9 mouse cellular contexts compared by ENCODE assay signal in genomic region chr4:134772805-134773674, GRCm38 (mm10). TPM values are rescaled to one million over a fixed set of nuclear protein-coding genes. Genes with fewer than 3 reads are reported as not detected.
DNase-seq lines count a peak whose midpoint lies in the region; ATAC-seq and TF ChIP-seq lines count a peak whose summit lies in the region.
"Had no signal": no experiment of that assay in that cellular context is flagged by ENCODE, and none has a peak within 500 bp of the region (broad histone marks: within the 10 kb centered on the region; RNA-seq: fewer than 3 reads in every experiment).

No protein-coding gene starts in this region.

- H3K36me3 ChIP-seq in kidney, embryonic 14.5 days (ENCODE audit: control insufficient read depth, insufficient read depth, low read length), result no peaks in the 10 kb centered on the region
- no peaks in the 10 kb centered on the region for H3K36me3 ChIP-seq in kidney, embryonic 16.5 days (ENCODE audit: insufficient read depth, low read length)
- no peaks in the 10 kb centered on the region for H3K36me3 ChIP-seq in stomach, postnatal 0 days (ENCODE audit: control insufficient read depth, insufficient read depth, low read length)
- no peaks in the 10 kb centered on the region for H3K36me3 ChIP-seq in midbrain, embryonic 10.5 days

- no peak overlapping the region for H3K9ac ChIP-seq in kidney, embryonic 14.5 days (ENCODE audit: low read depth, low read length)
- H3K9ac ChIP-seq in kidney, embryonic 16.5 days (replicated peaks; ENCODE audit: low read length), result no peak overlapping the region
- H3K9ac ChIP-seq in stomach, postnatal 0 days (ENCODE audit: low read length), result no peak overlapping the region

- no peak overlapping the region for H3K27ac ChIP-seq in kidney, embryonic 14.5 days (ENCODE audit: low read depth, low read length)
- no peak overlapping the region for H3K27ac ChIP-seq in kidney, embryonic 16.5 days (ENCODE audit: low read length)
- H3K27ac ChIP-seq in cerebellum, adult 2 months (ENCODE audit: insufficient read depth, low read length), result peak overlapping the region; percentile 20
- H3K27ac ChIP-seq in stomach, postnatal 0 days (replicated peaks), result no peak overlapping the region
- H3K27ac ChIP-seq in midbrain, embryonic 10.5 days (replicated peaks), result no peak overlapping the region

- TF ChIP-seq POLR2A in cerebellum, adult 2 months (IDR thresholded peaks at IDR 0.05; ENCODE audit: borderline replicate concordance, insufficient read depth, low read length), result no peak

- peak; percentile 29; the same call in 1 of the 2 replicates for ATAC-seq in kidney, embryonic 14.5 days (ENCODE audit: low FRiP score, low TSS enrichment)
- ATAC-seq in kidney, embryonic 16.5 days (ENCODE audit: low FRiP score, low TSS enrichment), result no peak
- peak; percentile 40 for ATAC-seq in stomach, postnatal 0 days (ENCODE audit: low FRiP score, low TSS enrichment)

- no peak for TF ChIP-seq CTCF in cerebellum, adult 2 months (IDR thresholded peaks at IDR 0.05; ENCODE audit: borderline replicate concordance, insufficient read depth, low read depth, low read length)
- TF ChIP-seq CTCF in stomach, postnatal 0 days (IDR thresholded peaks at IDR 0.05; ENCODE audit: low read depth), result no peak

- H3K4me3 ChIP-seq in kidney, embryonic 14.5 days (ENCODE audit: low read length), result no peak overlapping the region
- no peak overlapping the region for H3K4me3 ChIP-seq in kidney, embryonic 16.5 days (ENCODE audit: low read length)
- H3K4me3 ChIP-seq in cerebellum, adult 2 months (replicated peaks; ENCODE audit: insufficient read depth, low read depth, low read length), result no peak overlapping the region
- no peak overlapping the region for H3K4me3 ChIP-seq in stomach, postnatal 0 days (ENCODE audit: low read depth, low read length)
- H3K4me3 ChIP-seq in midbrain, embryonic 10.5 days, result no peak overlapping the region

- no peak overlapping the region for H3K4me2 ChIP-seq in kidney, embryonic 14.5 days (replicated peaks; ENCODE audit: low read depth, low read length)
- H3K4me2 ChIP-seq in kidney, embryonic 16.5 days (replicated peaks; ENCODE audit: low read depth, low read length), result no peak overlapping the region
- H3K4me2 ChIP-seq in stomach, postnatal 0 days (replicated peaks; ENCODE audit: low read depth), result no peak overlapping the region

- 31% methylated on average over 4 of the region's 4 CpGs for WGBS in kidney, embryonic 14.5 days
- 48% methylated on average over 4 of the region's 4 CpGs for WGBS in kidney, embryonic 16.5 days
- 22% methylated on average over 4 of the region's 4 CpGs for WGBS in cerebellum, adult 2 months
- WGBS in stomach, postnatal 0 days, result 64% methylated on average over 4 of the region's 4 CpGs
- WGBS in midbrain, embryonic 10.5 days, result 52% methylated on average over 4 of the region's 4 CpGs

- DNase-seq in cerebellum, adult 2 months, result peak; percentile 53 to 58
- DNase-seq in liver, result peak; percentile 58
- DNase-seq in stomach, postnatal 0 days (ENCODE audit: low spot score), result no peak
- DNase-seq in gastrocnemius, postnatal 4 days (ENCODE audit: low spot score in 2 of 2), result no peak
- no peak for DNase-seq in embryo, embryonic 10.5 days (ENCODE audit: low spot score)
- DNase-seq in midbrain, embryonic 10.5 days (ENCODE audit: low spot score), result no peak
- DNase-seq: kidney, adult 2 months had no signal

- 0 out of 2 replicates have a peak, but pooled peaks cover 4% of the 10 kb centered on the region for H3K27me3 ChIP-seq in kidney, embryonic 14.5 days (ENCODE audit: control insufficient read depth, insufficient read depth, low read length)
- no peaks in the 10 kb centered on the region for H3K27me3 ChIP-seq in kidney, embryonic 16.5 days (ENCODE audit: insufficient read depth, low read length)
- no peaks in the 10 kb centered on the region for H3K27me3 ChIP-seq in cerebellum, adult 2 months (ENCODE audit: control insufficient read depth, insufficient read depth, low read length)
- no peaks in the 10 kb centered on the region for H3K27me3 ChIP-seq in stomach, postnatal 0 days (ENCODE audit: control insufficient read depth, insufficient read depth, low read length)
- H3K27me3 ChIP-seq in midbrain, embryonic 10.5 days (ENCODE audit: low read depth, poor library complexity, severe bottlenecking), result peaks cover 26% of the 10 kb centered on the region

- peaks cover 23% of the 10 kb centered on the region; the same call in 1 of the 2 replicates for H3K4me1 ChIP-seq in kidney, embryonic 14.5 days (ENCODE audit: control insufficient read depth, insufficient read depth, low read length)
- H3K4me1 ChIP-seq in kidney, embryonic 16.5 days (ENCODE audit: insufficient read depth, low read length), result peaks cover 21% of the 10 kb centered on the region
- peaks cover 36% of the 10 kb centered on the region for H3K4me1 ChIP-seq in cerebellum, adult 2 months (ENCODE audit: control insufficient read depth, insufficient read depth, low read length)
- no peaks in the 10 kb centered on the region; the same call in 1 of the 2 replicates for H3K4me1 ChIP-seq in stomach, postnatal 0 days (replicated peaks; ENCODE audit: control insufficient read depth, insufficient read depth)
- peaks cover 19% of the 10 kb centered on the region for H3K4me1 ChIP-seq in midbrain, embryonic 10.5 days

- no peaks in the 10 kb centered on the region for H3K9me3 ChIP-seq in kidney, embryonic 14.5 days (ENCODE audit: control insufficient read depth, low read length)
- no peaks in the 10 kb centered on the region for H3K9me3 ChIP-seq in kidney, embryonic 16.5 days (ENCODE audit: low read length)
- H3K9me3 ChIP-seq in stomach, postnatal 0 days (ENCODE audit: control insufficient read depth, low read length), result no peaks in the 10 kb centered on the region
- no peaks in the 10 kb centered on the region for H3K9me3 ChIP-seq in midbrain, embryonic 10.5 days (replicated peaks)

- TF ChIP-seq EP300 in stomach, postnatal 0 days (optimal IDR thresholded peaks at IDR 0.05), result no peak

RNA-seq across cellular contexts. Expression of gene Ldlrap1, which starts 5.2 kb away (rescaled TPM):
- polyA plus RNA-seq in kidney, embryonic 14.5 days (2014; fragmentation: Nextera tagmentation; extraction: Ambion mirVana), result 10.7 and 19.9 TPM in 2 replicates
- polyA plus RNA-seq in kidney, embryonic 16.5 days (2015; fragmentation: Nextera tagmentation; extraction: Ambion mirVana), result 21.7 and 23.1 TPM in 2 replicates
- polyA plus RNA-seq in cerebellum, adult 2 months (2012; rRNA removed), result 16.0 and 18.5 TPM in 2 replicates
- 18.8 and 19.5 TPM in 2 replicates for polyA plus RNA-seq in stomach, postnatal 0 days (2015; fragmentation: Nextera tagmentation; extraction: Ambion mirVana)
- total RNA-seq in gastrocnemius, postnatal 4 days (2021), result 10 to 100 TPM; 18.0 to 20.0 TPM
- 8.6 and 9.3 TPM in 2 replicates for polyA plus RNA-seq in midbrain, embryonic 10.5 days (2016; fragmentation: Nextera tagmentation; extraction: Ambion mirVana)

Comparison
In these comparisons a context has a peak if more than half of its experiments do, and no peak if none do; other contexts are left out.
1. DNase-seq: peak in cerebellum, adult 2 months (2 of 2) and liver (single experiment); none in stomach, postnatal 0 days (single experiment), gastrocnemius, postnatal 4 days (0 of 2), embryo, embryonic 10.5 days (single experiment) and midbrain, embryonic 10.5 days (single experiment).